Mouse (Mus musculus): ENCODE results near the gene Hist1h3e.
A peak's percentile ranks its signal among the peaks of the same experiment; 100 is the strongest.

The Hist1h3e gene

DNA sequence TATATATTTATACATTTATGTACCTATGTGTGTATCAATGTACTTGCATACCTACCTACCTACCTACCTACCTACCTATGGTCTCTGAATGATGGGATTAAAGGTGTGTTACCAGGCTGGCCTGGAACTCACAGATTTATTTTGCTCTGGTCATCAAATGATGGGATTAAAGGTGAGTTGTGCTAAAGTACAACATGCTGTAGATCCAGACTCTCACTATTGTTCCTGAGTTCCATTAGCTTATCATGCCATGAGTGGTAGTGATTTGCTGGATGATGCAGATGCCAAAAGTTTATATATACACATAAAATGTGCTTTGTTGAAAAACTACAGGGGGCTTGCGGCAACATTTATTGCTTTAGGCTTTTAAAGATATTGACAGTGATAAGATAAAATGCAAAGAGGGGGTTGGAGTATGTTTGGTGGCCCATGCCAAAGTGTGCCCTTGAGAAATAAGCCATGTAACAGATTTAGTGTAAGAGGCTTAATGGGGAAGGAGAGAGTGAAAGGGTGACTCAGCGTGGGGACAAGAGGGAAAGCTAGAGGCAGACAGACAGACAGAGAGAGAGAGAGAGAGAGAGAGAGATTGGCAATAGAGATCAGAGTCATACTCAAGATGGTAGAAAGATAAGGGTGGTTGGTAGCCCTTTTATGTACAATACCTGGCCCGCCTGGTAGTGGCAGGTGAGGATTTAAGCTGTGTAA is 25.0 kb downstream of the Hist1h3e start:
- DNase-seq (ENCODE audit: low spot score): no peak

DNA sequence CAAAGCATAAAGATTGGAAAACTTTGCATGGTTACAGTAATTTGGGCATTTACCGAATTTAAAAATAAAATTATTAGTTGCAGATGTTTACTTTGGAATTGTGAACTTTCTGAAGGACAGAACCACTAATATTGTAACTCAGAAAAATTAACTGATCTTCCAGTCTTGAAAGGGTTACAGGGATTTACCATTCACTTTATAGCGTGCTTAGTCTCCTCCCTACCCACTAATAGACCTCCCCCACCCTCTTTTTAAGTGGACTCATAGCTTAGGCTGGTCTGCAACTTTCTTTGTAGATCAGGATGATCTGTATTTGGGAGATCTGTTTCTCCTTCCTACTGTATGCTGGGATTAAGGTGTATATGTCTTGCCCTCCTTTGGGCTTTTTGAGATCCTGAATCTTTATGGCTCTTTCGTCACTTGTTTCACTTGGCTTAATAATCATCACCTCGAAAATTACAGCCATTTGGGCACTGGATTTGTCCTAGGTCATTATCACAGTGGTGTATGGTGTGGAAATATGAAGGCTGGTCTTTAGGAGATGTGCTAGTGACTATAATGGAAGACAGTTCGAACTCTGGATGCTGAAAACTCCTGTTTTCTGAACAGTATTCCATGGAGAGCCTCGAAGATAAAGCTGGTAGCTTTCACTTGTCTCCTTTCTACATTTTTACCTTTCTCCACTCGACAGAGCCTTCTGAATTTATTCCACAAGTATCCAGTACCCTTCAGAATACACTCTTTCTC is 25.9 kb downstream of the Hist1h3e start:
- no peak for DNase-seq (ENCODE audit: low spot score)

DNA sequence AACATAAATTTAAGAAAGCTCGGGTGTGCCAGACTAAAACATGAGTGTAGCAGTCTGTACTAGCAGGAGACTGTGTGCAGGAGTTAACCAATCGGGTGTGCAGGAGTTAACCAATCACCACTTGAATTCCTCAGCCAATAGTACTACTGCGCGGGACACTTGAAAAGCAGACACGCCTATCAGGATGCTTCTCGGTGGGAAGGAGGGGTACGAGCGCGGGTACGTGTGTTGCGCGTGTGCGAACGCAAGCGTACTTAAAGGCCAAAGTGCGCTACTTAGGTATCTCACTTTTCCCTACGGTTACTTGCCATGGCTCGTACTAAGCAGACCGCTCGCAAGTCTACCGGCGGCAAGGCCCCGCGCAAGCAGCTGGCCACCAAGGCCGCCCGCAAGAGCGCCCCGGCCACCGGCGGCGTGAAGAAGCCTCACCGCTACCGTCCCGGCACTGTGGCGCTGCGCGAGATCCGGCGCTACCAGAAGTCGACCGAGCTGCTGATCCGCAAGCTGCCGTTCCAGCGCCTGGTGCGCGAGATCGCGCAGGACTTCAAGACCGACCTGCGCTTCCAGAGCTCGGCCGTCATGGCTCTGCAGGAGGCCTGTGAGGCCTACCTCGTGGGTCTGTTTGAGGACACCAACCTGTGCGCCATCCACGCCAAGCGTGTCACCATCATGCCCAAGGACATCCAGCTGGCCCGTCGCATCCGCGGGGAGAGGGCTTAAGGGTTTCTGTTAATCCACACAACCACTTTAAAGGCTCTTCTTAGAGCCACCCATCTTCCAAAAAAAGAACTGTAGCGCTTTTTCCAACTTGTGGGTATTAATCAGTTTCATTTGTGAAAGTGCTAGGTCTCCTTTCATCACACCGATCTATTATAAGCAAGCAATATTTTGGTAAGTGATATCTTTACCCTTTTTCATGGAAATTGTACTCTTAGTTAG is 26.8 kb downstream of the Hist1h3e start, which contains the start of gene Hist1h3g:
Gene Hist1h3g, plus strand, starts transcription at position 286 of the 939 bp plus-strand sequence.
- DNase-seq (ENCODE audit: low spot score): peak; percentile 92

- no peak for DNase-seq (ENCODE audit: low spot score)
These were observed 27.6 kb downstream of the Hist1h3e start for GRCm38 (mm10) chr13:23534368-23535131.

DNA sequence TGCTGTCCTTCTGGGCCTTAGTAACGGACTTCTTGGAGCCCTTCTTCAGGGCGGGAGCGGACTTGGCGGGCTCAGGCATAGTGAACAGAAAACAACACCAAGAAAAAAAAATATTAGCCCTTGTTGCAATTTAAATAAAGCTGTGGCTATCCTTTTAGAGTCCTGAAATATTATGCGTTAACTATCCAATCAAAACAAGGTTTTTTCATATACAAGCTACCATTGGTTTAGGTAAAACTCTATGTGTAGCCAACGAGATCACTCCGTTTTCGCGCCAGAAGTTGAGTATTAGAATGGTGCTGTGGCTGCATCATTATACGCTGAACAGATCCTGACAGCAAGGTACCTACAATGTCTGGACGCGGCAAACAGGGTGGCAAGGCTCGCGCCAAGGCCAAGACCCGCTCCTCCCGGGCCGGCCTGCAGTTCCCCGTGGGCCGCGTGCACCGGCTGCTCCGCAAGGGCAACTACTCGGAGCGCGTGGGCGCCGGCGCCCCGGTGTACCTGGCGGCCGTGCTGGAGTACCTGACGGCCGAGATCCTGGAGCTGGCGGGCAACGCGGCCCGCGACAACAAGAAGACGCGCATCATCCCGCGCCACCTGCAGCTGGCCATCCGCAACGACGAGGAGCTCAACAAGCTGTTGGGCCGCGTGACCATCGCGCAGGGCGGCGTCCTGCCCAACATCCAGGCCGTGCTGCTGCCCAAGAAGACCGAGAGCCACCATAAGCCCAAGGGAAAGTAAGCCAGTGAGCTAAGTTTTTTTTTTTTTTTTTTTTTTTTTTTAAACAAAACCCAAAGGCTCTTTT is 28.4 kb downstream of the Hist1h3e start, which contains the start of gene Hist1h2af:
Gene Hist1h2af, plus strand, starts transcription at position 347 of the 808 bp plus-strand sequence.
- DNase-seq (ENCODE audit: low spot score): peak; percentile 88

DNA sequence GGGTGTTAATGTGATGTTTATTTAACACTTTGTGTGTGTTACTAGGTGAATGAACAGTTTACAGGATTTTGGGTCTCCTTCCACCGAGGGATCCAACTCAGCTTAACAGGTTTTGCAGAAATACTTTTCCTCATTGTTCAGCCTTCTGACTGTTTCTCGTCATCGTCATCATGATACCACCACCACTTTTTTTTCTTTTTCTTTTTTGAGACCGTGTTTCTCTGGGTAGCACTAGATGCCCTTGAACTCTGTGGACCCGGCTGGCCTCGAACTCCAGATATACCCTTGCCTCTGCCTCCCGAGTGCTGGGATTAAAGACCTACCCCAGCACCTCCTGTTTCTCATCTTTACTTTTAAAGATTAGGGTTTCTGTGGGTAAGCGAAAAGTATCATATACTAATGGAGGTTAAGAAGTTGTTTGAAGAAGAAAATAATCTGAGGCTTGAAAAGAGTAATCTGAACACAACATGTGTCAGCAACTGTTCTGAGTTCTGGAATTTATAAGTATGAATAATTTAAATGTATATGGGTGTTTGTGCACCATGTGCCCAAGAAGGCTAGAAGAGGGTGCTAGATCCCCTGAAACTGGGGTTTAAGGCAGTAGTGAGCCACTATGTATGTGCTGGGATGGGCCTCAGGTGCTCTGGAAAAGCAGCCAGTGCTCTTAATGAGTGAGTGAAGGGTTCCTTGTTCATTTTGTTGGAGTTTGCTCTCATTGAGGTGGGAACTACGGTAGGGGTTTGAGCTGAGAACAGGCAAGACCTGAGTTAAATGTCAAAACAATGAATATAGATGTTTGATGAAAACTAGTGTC is 29.7 kb downstream of the Hist1h3e start:
- DNase-seq (ENCODE audit: low spot score): no peak

DNA sequence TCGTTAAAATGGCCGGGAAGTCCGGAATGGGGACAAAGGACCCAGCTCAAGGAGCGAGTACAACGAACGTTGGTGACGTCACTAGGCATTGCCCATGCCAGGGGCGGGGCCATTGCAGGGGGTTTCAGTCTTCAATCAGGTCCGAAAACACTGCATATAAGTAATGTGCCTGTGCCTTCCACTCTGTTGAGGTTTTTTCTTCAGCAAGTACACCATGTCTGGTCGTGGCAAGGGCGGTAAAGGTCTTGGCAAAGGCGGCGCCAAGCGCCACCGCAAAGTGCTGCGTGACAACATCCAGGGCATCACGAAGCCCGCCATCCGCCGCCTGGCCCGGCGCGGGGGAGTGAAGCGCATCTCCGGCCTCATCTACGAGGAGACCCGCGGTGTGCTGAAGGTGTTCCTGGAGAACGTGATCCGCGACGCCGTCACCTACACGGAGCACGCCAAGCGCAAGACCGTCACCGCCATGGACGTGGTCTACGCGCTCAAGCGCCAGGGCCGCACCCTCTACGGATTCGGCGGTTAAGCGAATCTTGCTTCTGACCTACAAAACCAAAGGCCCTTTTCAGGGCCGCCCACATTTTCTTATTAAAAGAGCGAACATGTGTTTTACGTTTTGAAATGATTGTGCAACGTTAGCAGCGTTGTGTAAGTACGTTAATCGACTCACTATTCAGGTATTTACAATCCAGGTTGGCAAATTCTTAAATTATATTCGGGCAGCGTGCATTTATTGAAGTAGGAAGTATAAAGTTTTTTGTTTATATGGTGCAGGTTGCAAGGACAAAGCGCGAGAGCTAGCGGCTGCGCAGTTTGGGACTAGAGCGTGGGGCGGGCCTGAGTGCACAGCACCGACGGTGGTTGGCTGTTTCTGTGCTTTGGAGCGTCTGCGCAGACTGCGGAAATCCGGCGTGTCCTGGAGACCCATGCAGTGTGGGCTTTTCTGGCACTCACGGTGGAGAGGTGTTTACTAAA is 31.0 kb downstream of the Hist1h3e start, which contains the start of gene Hist1h4h:
Gene Hist1h4h, plus strand, starts transcription at position 150 of the 975 bp plus-strand sequence.
- DNase-seq (ENCODE audit: low spot score): peak; percentile 100

DNA sequence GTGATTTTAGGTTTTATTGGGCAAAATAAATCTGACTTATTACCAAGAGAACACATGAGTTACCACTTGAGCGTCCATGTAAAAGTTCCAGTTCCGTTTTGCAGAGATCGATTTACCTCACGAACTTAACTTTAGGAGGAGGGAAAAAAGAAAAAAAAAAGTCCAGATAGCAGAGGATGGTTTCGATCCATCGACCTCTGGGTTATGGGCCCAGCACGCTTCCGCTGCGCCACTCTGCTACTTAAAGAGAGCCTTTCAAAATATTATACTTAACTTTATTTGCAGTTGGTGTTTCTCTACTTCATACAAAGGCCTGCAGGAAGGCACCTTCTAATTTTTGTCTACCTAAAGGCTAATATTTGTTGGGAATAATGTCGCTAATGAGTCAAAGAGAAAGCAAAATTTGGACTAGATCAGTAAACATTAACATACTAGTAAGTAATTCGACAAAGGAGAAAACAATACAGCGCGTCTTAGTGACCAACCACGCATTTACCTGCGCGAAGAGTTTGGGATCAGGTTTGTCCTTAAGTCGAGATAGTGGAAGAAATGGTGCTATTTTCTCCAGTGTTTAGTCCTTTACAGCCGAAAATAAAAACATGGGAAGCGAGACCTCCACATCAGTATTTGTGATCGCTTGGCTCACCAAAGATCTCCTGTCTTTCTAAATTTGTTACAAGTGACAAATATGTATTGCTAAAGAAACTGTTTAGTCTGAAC is 31.8 kb downstream of the Hist1h3e start:
- DNase-seq (ENCODE audit: low spot score): peak; percentile 85

DNA sequence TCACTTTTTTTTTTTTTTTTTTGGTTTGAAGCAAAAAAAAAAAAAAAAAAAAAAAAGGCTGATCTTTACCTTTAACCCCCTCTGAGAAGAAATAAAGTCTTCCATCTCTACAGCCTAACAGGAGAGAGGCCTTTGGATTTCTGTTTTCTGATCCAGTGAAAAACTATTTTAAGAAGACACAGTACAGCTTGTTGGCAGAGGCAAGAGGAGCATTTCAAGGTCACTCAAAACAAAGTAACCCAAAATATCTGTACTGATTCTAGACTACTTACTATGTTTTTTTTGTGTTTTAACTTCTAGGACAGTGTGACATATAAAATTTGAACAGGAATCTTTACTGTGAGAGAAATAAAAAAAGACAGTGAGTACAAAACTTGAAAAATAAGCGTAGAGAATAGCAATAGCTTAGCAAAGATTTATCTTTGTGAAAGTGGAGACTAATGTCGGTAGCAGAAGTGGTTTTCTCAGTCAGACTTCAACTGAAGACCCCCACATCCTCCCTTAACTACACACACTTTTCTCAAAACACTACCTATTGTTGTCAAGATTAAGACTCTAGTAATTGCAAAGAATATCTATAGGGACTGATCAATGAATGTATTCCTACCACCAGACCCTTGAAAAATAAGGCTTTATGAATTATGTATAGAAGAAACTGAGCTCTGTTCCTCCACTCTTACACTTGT is 32.5 kb downstream of the Hist1h3e start:
- no peak for DNase-seq (ENCODE audit: low spot score)

DNA sequence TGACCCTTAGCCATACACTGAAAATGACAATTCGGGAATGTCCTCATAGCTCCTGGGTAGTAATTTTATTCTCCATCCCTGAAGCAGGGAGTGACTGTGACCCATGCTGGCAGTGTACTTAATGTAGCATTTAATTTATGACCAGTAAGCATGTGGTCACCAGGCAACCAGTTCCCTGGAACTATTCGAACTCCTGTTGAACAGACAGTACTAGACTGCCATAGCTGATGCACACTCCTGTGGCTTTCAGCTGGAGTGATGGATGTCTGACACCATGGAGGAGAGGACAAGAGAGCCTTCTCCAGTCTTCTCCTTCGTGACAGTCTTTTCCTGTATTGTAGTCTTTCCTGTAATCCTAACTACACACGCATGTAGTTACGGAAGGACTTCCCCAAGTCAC is 33.2 kb downstream of the Hist1h3e start:
- DNase-seq (ENCODE audit: low spot score): no peak

- peak; percentile 98 for DNase-seq (ENCODE audit: low spot score)
These were observed 35.9 kb downstream of the Hist1h3e start for GRCm38 (mm10) chr13:23526312-23526711.

DNA sequence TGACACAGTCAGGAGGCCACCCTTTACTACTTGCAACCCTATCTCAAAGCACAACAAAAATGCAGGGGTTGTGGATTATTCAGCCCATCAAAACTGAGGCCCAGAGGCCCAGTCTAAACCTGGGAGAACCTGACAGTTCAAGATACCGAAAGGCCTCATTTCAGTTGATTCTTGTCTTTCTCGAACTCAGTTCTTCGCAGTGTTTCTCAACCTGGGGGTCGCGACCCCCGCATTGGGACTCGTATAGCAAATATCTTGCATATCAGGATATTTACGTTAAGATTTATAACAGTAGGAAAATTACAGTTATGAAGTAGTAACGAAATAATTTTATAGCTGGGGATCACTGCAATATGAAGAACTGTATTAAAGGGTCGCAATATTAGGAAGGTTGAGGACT is 36.3 kb downstream of the Hist1h3e start:
- DNase-seq (ENCODE audit: low spot score): peak; percentile 69

DNA sequence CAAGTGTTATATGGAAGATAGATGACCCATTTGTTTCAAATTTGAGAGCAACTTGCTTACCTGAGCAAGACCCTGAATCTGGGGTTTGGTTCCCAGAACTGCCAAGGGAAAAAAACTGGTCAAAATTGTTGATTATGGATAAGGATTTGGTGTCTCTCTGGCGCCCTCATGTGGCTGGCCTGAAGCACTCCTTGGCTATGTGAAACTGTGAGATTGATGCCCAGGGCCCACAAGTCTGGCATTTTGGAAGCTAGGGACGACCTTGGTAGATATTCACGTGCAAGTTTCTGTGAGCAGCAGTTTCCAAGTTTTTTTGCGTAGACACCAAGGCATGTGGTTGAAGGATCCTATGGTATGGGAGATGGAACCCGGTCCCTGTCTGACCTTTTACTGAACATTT is 37.5 kb downstream of the Hist1h3e start:
- peak; percentile 94 for DNase-seq (ENCODE audit: low spot score)

GRCm38 (mm10) chr13:23523976-23524375 is 38.2 kb downstream of the Hist1h3e start:
- no peak for DNase-seq (ENCODE audit: low spot score)

DNA sequence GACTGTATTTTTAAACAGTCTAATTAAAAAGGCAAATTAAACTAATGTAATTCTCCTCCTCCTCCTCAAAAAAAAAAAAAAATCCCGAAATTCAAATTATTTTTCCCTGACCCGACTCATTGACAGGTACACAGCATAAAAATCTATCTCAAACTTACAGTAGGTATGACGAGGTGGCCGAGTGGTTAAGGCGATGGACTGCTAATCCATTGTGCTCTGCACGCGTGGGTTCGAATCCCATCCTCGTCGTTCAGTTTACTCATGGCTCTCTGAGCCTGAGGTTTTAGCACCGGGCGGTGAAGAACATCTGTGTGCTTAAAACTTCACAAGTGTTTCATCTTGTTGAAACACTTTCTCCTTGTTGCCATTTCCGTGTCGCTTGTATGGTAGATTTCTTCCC is 40.5 kb downstream of the Hist1h3e start:
- DNase-seq (ENCODE audit: low spot score): peak; percentile 82

DNA sequence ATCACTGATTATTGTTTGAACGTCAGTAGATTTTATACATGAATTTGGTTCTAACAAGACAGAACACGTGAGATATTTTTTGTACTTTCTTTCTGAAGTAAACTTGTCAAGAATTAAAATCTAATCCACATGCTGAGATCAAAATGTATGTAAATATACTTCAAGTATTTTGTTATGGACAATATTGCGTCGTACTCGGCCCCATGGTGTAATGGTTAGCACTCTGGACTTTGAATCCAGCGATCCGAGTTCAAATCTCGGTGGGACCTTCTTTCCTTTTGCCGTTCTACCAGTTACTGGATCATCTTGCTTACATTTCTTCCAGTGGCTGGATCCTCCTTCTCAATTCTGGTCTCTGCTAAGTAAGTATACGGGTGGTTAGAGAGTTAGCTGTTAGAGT is 42.8 kb downstream of the Hist1h3e start:
- peak; percentile 92 for DNase-seq (ENCODE audit: low spot score)

GRCm38 (mm10) chr13:23518885-23519284 is 43.3 kb downstream of the Hist1h3e start:
- DNase-seq (ENCODE audit: low spot score): peak; percentile 91

Data from retina, embryonic 14.5 days (tissue).